Mouse (Mus musculus): ENCODE results near the gene Gm10772.
"Not testable (repeated sequence)": the region's sequence is repeated elsewhere in the genome, so short reads cannot be mapped to it uniquely, and the experiment has no call there.

The Gm10772 gene

GRCm38 (mm10) chr13:66227473-66227872 lies at the start of gene Gm10772:
TSS of gene Gm10772 (minus strand) at chr13:66227573.
- not testable (repeated sequence) for DNase-seq (ENCODE audit: low spot score in 2 of 2)

- DNase-seq (ENCODE audit: low spot score in 2 of 2), result not testable (repeated sequence)
Measured at GRCm38 (mm10) chr13:66263914-66264313, 36.5 kb upstream of the Gm10772 start.

DNA sequence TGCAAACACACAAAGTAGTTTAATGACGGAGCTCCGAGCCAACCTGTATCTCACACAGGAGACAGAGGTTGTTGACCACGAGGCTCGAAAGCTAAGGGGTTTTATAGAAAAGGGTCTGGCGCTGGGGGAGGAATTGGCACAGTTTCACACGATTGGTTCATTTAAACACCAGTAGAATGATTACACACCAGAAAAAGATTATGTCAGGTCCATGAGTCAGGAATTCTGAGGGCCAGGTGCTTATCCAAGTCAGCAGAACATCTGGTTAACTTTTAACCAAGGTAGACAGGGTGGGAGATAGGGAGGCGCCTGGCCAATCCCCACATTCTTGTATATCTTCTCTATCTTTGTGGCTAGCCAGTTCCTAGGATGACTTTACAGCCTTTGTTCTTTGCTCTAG lies 35.8 kb upstream of the Gm10772 start:
- DNase-seq (ENCODE audit: low spot score in 2 of 2), result not testable (repeated sequence)

GRCm38 (mm10) chr13:66214349-66214748 lies 13.0 kb downstream of the Gm10772 start:
- no peak for DNase-seq (ENCODE audit: low spot score in 2 of 2)

DNA sequence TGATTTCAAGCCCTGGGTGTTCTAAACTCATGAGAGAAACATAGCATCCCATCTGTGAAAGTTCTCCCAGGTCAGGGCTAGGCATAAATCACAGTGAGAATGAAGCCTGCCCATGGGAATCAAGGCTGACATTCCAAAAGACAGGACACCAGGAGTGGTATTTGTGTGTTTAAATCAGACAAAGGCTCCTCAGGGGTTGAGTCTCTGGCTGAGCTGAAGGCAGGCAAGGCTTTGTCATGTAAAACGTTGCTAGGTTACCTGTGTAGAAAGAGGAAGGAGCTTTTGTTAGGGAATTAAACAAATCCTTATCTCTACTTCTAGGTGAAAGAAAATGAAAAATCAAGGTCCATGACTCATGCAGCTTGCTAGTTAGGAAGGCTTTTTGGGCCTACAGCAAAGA lies 13.6 kb downstream of the Gm10772 start:
- not testable (repeated sequence) for DNase-seq (ENCODE audit: low spot score in 2 of 2)

- DNase-seq (ENCODE audit: low spot score in 2 of 2), result not testable (repeated sequence)
Measured at GRCm38 (mm10) chr13:66179172-66179571, 48.2 kb downstream of the Gm10772 start.

Data from spleen, postnatal 10 days (tissue).